Mouse (Mus musculus): ENCODE data around the gene Trio.

The Trio gene

DNA sequence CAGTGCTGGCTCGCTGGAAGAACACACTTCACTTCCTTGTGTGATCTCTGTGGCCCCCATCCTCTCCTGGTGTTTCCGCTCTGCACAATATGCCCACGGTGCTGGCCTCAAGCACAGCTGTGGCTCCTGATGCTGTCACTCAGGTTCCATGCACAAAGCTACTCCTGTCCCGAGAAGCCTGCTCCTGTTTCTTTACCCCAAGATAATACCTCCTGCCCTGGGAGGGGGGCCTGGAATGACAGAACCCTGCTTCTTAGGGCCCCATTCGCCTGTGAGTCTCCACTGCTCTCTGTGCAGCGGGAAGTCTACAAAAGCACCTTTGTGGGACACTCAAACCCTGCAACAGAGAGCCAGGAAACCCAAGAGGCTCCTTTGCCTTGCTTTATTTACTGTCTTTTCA, 232.4 kb downstream of the Trio start:
- DNase-seq = no peak

DNA sequence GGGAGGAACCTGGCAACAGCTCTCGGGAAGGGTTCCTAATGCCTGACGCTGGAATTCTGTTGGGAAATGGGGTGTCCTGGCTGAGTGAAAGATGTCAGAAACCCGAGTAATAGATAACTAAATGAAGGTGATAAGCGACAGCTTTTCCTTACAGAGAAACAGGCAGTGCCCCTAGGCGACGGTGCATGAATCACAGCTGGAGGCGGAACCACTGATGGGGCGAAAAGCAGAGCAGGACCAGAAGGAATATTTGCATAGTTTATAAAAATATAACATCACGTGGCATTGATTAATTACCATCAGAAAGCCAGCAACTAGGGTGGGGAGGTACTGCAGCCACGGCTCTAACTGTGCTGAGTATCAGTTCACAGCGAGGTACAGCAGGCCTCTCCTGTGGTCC, 233.2 kb downstream of the Trio start:
- no peak for DNase-seq

DNA sequence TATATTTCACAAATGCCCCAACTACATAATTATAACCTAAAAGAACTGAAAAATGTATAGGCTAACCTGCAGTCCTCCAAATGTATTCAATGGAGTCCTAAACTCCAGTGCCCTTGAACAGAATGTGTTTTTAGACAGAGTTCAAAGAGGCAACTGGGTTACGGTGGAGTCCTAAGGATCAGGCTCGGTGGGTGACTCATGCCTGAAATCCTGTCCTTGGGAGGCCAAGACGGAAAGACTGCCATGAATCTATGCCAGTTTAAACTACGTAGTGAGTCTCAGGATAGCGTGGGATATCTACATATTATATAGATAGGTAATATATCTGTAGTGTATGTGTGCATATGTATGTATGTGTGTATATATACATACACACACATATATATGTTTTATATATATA, 234.5 kb downstream of the Trio start:
- no peak for DNase-seq

DNA sequence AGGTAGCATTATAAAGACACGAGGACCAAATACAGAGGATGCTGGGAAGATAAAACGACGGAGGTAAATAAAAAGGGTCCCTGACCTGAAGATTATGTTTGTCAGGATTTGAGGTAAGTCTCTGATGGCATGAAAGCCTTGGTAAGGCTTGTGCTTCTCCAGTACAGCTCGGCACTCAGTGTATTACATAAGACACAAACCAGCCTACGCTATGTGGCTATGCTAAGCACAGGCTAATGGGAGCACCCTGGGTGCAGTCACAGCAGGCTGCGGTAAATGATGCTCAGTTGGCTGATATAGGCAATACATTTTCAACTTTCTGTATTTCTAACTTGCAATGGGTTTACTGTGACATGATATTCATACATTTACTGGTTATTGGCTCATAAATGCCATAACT, 234.9 kb downstream of the Trio start:
- DNase-seq = no peak

DNA sequence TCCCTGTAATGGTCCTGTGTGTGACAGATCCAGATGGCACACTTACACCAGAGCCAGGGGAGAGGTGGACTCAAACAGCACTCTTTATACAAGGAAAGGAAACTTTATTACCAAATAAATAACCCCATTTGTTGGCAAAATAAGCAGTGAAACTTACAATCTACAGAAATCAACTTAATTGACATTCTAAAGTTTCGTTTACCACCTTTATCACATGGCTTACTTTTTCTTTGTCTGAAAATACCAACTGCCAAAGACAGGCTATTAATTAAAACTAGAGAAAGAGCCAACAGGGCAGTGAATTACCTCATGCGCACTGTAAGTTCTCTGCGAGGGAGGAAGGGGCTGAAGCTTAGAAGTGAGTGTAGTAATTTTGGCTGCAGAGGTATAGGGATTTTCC, 236.3 kb downstream of the Trio start:
- no peak for DNase-seq

DNA sequence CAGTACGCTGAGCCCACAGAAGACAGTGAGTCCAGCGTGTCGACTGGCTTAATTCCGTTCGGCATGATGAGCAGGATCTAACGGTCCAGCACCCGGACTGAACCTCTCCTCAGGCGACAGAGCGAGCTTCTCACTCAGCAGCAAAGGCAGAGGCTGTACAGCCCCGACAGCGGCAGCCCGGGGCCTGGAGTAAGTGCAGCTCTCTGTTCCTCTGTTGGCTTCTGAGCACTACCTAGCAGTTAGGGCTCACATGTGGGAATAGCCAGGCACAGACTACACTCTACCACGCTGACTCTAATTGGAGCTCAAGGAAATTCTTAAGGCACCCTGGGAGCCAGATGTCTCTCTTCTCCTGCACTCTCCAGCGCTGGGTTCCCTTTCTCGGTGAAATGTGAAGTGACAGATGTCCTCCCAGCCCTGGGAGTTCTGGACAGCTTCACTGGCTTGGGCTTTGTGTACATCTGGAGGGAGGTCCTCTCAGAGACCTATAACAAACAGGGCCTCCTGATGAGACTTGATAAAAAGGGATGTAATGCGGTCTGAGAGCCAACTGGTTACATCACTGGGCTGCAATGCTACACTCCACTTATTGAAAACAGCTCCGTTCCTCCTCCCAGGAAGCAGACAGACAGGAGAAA, 237.4 kb downstream of the Trio start:
- no peak for DNase-seq

DNA sequence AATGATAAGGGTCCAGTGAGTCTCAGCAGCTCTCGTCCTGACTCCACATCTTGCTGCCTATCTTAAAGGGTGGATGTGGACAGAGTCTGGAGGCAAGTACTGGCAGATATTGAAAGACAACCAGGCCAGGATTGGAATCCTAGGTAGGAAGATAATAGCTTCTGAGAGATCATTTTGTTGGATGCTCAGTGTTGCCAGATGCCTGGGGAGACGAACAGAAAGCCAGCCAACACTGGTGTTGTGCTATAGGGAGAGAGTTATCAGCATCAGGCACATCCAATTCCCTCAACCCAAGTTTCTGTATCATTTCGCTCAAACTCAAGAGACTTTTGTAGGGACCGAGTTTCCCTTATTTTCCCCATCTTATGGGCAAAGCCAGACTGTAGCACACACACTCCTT, 238.5 kb downstream of the Trio start:
- no peak for DNase-seq

DNA sequence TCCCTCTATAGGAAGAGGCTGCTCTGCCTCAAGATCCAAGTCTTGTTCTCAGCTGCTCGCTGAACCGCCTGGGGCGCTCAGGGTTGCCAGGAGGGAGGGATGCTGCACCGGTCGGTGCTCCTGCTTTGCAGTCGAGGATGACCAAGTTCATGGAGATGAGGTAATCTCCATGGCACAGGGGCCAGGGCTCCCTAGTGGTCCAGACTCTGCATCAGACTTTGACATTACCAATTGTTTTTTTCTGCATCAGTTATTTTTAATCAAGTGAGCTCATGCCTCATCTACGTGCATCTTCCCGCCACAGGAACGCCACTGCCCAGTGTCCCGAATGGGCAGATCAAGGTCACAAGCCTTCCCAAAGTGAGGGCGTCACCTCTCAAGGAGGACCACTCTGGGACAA, 239.2 kb downstream of the Trio start:
- DNase-seq = no peak

DNA sequence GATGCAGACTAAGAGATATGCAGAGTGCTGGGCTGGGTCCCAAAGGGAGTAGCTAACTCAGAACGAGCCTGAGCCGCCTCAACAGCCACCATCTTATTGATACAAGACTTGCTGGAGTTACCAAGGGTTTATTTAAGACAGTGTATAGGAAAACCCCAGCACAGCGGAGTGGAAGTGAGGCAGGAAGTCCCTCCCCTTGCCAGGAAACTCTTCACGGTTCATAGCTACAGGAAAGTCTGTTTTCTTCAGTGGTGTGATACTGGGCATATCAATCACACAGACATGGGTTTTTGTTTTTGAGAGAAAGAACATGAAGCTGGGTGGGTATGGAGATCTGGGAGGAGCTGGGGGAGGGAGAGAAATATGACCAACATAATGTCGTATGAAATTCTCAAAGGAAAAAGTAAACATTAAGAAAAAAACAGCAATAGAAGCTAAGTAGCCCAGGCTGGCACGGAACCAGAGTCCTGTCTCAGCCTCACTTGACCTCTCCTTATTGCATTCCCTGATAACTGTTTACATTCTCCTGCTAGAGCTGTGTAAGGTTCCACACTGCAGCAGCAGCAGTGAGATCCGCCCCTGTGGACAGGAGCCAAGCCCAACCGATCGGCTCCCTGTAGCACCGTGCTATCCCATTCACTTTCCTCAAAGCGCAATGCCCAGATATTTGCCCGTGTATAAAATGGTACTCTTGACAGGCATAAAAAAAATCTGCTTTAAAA, 240.2 kb downstream of the Trio start:
- DNase-seq = peak in 1 of 2 experiments; percentile 41

DNA sequence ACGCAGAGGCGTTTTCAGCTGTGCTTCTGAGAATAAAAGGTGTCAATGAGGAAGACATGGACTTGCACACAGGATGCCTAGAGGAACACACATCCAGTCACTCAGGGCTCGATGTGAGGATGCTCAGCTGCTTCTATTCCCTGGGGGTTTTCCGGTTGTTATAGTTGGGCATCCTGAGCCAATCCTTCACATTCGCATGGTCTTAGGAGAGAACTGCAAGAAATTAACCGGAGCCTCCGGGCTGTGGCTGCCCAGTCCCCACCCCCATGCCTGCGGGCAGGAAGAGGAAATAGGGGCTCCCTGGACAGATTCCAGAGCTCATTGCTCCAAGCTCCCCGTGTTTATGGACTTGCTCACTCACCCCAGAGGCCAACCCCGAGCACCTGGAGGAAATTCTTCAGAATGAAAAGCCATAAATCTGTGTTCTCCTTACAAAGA, 241.5 kb downstream of the Trio start:
- DNase-seq = no peak

DNA sequence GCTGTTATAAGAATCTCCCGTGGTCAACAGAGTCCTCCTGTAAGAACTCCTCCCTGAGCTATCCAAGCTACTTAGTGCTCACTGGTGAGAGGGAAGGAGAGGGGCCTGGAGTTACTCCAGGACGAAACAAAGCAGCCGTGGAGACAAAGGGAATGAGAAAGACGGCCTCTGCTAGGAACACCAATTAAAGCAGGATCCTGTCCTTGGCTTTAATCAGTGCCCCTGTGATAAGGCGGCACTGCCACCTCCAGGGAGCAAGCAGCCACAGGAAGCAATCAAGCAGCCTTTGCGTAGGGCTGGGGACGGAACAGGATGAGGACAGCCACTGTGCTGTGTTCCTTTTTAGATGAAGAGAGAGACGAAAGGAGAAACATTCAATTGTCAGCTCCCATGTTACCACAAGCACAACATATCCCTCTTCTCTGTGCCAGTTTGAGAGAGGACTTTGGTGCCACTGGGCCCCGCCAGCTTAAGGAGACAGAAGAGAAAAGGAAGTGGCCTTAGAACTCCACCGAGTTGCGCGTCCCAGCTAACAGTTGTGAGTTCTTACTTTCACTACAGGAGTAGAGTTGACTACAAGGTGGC, 242.0 kb downstream of the Trio start:
- DNase-seq = peak; percentile 31 to 56

DNA sequence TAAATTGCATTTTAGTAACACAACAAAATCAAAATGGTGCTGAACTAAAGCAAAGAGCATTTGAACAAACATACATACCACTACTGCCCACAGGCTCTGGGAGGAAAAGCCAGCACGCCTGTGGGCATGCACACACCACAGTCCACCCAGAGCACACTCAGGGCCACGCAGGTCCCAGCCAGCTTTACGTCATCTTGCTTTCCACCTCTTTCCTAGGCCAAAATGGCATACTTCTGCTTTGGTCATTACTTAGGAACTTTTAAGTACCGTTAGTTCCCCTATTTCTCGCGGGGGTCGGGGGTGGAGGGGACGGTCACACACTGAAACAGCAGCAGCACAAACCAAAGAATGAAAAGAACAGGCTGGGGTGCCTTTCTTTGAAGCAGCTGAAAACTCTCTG, 242.6 kb downstream of the Trio start:
- DNase-seq = no peak

DNA sequence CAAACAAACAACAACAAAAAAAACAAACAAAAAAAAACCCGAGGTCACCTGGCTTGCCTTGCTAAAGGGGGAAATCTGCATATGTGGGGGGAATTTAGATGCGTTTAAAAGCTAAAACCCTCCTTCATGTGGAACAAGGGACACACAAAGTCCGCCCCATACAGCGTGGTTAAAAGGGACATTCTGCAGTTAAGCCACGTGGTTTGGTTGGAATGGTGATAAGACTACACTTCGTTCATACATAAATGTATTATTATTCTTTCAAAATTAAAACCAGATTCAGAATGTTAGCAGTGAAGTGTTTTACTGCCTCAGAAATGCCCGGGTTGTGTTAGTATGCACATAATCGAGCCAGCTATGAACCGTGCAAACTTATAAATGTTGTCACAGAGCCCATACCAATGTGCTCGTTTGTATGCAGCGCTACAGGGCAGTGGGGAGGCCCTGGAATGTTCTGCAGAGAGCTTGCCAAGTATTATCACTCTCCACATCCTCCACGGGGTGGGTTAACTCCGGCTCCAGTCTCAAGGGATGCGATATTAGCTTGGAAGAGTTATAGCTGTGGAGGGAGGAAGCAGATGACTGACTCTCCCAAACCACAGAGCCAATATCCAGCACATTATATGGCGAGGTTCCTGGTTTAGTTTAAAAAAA, 243.1 kb downstream of the Trio start:
- DNase-seq = no peak

DNA sequence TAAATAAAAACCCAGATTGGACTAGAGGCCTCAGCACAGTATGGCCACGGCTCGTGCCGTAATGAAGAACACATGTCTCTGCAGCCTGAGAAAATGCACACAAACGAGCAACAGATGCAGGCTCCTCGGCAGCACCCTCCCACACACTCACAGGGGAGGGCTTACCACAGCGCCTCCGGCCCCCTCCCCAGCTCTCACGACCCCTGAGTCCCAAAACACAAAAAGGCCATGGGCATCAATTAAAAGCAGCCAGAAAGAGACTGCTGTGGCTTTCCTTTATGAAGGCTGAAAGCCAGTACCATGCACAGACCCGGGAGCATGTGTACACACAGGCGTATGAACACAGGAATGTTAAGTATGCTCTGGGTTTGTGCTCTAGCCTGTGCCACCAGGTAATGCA, 245.8 kb downstream of the Trio start:
- no peak for DNase-seq

DNA sequence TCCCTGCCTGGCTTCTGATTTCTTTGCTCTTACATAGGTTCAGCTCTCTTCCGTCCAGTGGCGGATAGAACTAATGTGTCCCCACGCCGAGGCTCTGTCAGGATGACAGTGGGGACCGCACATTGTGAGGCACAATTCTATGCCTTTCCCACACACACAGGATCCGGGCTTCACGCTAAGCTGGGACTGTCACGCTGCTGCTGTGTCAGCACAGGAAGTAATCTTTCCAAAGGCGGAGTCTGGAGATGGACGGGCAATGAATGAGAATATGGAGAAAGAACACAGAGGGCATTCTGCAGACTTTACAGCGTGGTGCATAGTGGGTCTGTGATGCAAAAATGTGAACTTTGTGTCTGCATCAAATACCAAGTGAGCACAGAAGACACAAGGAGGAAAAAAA, 246.2 kb downstream of the Trio start:
- no peak for DNase-seq

DNA sequence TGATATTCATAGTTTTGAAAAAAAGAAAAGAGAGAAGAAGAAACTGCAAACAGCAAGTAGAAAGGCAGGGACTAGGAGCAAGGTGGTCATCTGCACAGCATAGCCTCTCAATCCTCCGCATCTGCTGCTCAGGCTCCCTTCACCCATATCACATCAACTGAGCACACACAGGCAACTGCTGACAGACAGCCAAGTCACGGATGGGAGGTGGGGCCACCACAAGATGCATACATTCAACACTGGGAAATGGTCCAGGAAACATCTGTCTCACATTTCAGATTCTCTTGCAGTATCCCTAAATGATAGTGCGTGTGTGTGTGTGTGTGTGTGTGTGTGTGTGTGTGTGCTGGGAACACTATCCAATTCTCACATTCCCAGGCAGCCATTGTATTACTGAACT, 247.4 kb downstream of the Trio start:
- no peak for DNase-seq

DNA sequence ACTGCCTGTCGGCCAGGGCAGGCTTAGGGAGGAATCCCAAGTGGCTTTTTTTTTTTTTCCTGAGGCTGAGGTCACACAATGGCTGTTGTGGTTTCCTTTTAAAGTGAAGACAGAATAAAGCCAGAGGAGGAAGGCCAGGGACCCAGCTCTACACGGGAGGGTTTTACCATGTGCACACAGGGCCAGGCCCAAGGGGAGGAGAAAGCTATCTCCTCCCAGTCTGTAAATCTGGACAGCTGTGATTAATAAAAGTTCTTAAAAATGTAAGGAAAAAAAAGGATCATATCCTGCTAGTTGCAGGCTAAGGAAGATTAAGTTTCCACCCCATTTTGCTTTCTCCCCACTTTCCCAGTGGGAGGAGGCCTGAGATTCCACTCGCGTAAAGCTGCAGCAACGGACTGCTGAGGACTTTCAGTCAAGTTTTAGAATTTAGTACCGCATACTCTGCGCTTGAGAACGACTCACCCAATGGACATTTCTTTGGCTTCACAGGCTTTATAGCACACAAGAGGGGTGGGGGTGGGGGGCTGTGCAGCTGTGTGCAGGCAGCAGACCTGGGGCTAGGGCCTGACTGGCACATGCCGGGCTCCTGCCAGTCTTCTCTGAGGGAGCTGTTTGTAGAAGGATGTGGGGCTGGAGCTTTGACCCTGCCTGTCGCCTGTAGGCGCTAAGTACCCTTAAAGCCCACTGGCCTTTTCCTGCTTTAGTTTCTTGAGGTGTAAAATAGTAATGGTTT, 248.0 kb downstream of the Trio start:
- DNase-seq = no peak

DNA sequence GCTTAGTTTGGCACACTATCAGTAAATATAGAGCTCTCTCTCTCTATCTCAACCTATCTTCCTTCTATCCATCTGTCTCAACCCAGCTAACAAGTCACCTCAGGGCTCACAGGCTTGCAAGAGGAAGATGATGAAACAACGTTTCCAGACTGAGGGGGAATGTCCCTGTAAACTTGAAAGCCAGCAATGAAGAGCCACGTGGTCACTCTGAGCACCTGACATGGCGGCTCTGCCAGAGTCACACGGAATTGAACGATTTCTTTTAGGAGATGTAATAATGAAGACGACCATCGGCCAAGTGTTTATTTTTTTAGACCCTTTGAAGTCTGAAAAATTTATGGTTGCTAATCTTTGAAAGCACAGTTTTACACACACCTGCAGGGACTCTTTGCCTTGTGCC, 251.2 kb downstream of the Trio start:
- DNase-seq = no peak

DNA sequence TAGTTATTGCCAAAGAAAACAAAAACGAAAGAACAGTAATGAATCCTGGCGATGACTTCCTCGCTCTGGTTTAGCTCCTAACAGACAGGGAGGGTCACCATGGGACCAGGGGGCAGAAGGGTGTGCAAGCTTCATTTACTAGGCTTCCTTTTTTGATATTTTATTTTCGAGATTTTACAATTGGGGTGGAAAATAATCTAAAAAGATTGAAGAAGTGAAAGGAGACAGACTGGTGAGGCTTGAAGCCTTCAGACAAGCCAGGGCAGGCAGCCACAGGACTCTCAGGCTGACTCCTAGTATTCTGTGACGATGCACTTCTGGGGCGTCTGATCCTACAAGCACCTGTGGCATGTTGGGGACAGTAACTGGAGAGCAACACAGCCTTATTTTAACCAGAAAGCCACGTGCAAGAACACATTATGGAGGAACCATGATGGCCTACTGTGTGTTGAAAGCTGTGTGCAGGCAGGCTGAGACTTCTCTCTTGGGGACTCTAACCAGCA, 253.5 kb downstream of the Trio start:
- DNase-seq = no peak

DNA sequence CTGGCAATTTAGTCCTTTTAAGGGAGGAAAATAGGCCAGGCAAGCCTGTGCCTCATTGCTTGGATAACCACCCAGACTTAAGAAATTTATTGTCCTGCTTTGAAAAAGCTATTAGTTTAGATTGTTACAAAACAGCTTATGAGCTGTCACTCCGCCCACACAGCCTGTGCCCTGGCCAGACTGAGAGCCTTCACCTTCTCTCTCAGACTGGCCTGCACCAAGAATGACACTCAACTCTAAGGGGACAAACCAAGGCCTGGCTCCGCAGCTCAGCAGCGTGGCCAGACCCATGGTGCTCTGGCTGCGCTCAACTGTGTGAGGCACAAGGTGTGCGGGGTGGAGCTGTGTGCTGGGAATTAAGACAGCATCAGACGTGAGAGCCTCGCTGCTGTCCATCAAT, 254.1 kb downstream of the Trio start:
- DNase-seq = no peak

DNA sequence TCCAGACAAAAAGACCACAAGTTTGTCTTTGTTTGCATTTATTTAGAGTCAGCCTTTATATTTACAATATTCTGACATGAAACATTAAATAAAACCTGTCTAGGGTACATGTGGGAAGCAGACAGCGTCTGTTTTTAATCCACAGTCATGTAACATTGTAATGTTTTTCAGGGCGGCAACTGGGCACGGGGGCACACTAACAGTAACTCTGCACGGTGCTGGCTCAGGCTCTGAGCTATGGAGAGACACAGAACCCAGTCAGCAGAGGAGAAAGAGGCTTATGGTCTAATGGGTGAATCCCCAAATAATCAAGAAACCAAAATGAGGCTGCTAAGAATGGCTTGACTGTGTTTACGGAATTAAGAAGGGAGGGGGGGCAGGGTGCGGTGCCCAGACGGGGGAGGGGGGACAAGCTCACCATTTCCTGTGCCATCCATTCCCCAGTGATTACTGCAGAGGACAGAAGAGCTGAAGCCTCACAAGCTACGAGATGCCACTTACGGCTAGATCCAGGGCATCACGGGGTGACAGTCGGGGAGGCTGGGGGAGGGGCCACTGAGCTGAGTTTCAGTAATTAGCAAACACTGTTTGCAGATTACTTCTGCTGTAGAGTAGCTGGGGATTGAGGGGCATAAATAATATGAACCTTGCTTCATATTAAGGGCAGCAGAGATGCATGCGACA, 255.0 kb downstream of the Trio start:
- no peak for DNase-seq

DNA sequence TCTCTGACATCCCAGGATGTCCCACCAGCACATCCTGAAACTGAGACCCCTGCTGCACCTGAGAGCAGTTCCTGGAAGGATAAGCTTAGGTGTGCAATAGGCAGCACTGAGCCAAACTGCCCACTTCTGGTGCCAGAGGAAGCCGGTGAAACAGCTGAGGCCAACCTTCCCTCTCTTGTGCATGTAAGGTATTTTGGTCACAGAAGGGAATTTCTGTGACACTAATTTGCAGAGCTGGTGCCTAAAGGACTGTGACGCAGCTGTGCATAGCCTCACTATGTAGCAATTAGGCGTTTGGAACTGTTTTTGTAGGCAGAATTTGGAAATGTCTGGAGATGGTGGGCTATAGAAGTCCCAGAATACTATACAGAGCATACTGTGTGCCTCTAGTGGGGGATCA, 264.2 kb downstream of the Trio start:
- no peak for DNase-seq
